Mouse (Mus musculus) A20 (cell line): ENCODE data around the gene Slc6a16.

Experiments
- DNase-seq: peaks from one replicate; pipeline ENCODE4 v3.0.0-alpha.2; 2011; ENCODE audit warnings: low read depth, low spot score

Gene Slc6a16

GRCm38 (mm10) chr7:45312023-45312422 is 71.1 kb downstream of the Slc6a16 start:
- DNase-seq, result no peak

- no peak for DNase-seq
Observed at GRCm38 (mm10) chr7:45312686-45313453, 72.0 kb downstream of the Slc6a16 start.

- DNase-seq, result no peak
Observed at GRCm38 (mm10) chr7:45313495-45313894, 72.6 kb downstream of the Slc6a16 start.

- DNase-seq, result no peak
Observed at GRCm38 (mm10) chr7:45315182-45315701, 74.4 kb downstream of the Slc6a16 start.

- DNase-seq, result no peak
Observed at GRCm38 (mm10) chr7:45316536-45316935, 75.7 kb downstream of the Slc6a16 start.

- DNase-seq, result no peak
Observed at GRCm38 (mm10) chr7:45322245-45322644, 81.4 kb downstream of the Slc6a16 start.
